Mouse (Mus musculus) MEL (cell line): Measurements from ENCODE around the gene Nat8.
"Not testable (repeated sequence)": the region's sequence is repeated elsewhere in the genome, so short reads cannot be mapped to it uniquely, and the experiment has no call there.

ENCODE experiments used
- CTCF ChIP-seq, 3 experiments: IDR thresholded peaks in 2 of 3; conservative IDR thresholded peaks in 1 of 3; 2 replicates each; pipeline ENCODE4 v1.5.1; 2011 to 2012; ENCODE audit warnings: low read length in 3 of 3, low read depth in 2 of 3, mild to moderate bottlenecking in 2 of 3, improper control_type of control experiment in 1 of 3, inconsistent platforms in 1 of 3, mixed read lengths in 1 of 3, moderate library complexity in 1 of 3; ENCODE audit not compliant: control insufficient read depth in 1 of 3, insufficient read depth in 1 of 3, poor library complexity in 1 of 3, severe bottlenecking in 1 of 3
- ETS1 ChIP-seq: IDR thresholded peaks from 2 replicates; pipeline ENCODE4 v1.6.1; 2012; ENCODE audit warnings: low read depth, mild to moderate bottlenecking, inconsistent platforms, low read length, improper control_type of control experiment, moderate library complexity
- JUND ChIP-seq: IDR thresholded peaks from 2 replicates; pipeline ENCODE4 v1.6.1; 2011; ENCODE audit warnings: low read depth, mild to moderate bottlenecking, improper control_type of control experiment, low read length
- MEF2A ChIP-seq: IDR thresholded peaks from 2 replicates; pipeline ENCODE4 v1.6.1; 2014; ENCODE audit warnings: low read depth, mild to moderate bottlenecking, inconsistent platforms, low read length, improper control_type of control experiment; ENCODE audit not compliant: poor library complexity, insufficient replicate concordance, severe bottlenecking; ENCODE audit errors: extremely low read depth
- TAL1 ChIP-seq: IDR thresholded peaks from 2 replicates; pipeline ENCODE4 v1.6.1; 2012; ENCODE audit warnings: mild to moderate bottlenecking, inconsistent platforms, low read length, moderate library complexity, mixed read lengths
- USF1 ChIP-seq: IDR thresholded peaks from 2 replicates; pipeline ENCODE4 v1.6.1; 2014; ENCODE audit warnings: low read depth, mild to moderate bottlenecking, inconsistent platforms, low read length, improper control_type of control experiment, moderate library complexity
- ZMIZ1 ChIP-seq: IDR thresholded peaks from 2 replicates; pipeline ENCODE4 v1.6.1; 2012; ENCODE audit warnings: low read depth, mild to moderate bottlenecking, inconsistent platforms, low read length, improper control_type of control experiment, moderate library complexity

DNA sequence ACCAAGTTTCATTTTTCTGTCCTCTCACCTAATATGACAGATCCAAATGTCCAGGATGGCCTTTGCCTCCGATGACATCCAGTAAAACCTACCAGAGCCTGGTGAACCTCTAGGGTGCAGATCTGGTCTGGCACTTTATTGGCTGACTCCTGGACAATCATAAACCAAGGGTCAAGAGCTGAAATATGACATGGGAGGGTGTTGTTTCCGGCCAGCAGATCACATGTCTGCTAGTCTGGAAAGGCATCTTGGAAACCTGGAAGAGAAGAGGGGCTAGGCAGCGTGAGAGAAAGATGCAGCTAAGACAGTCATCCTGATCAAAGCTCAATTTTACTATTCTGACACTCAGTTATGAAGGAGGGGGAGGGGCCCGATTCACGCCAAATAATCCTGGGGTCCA lies 37.1 kb upstream of the Nat8 start, which contains the start of gene Nat8f2:
- not testable (repeated sequence) for TF ChIP-seq USF1; CTCF (IDR thresholded peaks at IDR 0.05 in 2 of 3, conservative IDR thresholded peaks at IDR 0.05 in 1 of 3; ENCODE audit: control insufficient read depth in 1 of 3, insufficient read depth in 1 of 3, low read depth in 2 of 3, low read length in 3 of 3, poor library complexity in 1 of 3, severe bottlenecking in 1 of 3); JUND; MEF2A; TAL1; ETS1; ZMIZ1
